Comparison of ENCODE assay signal across 8 mouse cellular contexts in the genomic region with DNA sequence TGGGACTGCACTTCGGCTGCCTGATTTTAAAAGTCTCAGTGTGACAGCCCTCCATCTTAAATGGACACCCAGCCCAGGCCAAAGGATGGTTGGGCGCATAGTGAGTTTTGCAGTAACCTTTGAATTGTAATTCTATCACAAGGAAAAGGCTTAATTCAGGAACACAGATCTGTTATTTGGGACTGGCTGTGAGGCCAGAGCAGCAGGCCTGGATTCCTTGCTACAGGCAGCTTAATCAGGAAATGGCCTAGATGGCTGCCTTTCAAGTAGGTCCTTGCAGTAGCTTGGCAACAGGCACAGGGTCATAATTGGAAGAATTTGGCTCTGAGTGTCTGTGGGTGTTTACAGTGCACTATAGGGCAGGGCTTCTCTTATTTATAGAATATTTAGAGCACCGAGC. TPM values are rescaled to one million over a fixed set of nuclear protein-coding genes. Genes with fewer than 3 reads are reported as not detected.
DNase-seq lines count a peak whose midpoint lies in the region; ATAC-seq and TF ChIP-seq lines count a peak whose summit lies in the region.

No protein-coding gene starts in this region.

- H3K9ac ChIP-seq in liver, embryonic 11.5 days (ENCODE audit: low read depth, low read length): no peak overlapping the region

- 83% methylated on average over 3 of the region's 3 CpGs for WGBS in thymus, adult 2 months
- 76% methylated on average over 3 of the region's 3 CpGs for WGBS in liver, embryonic 11.5 days

- TF ChIP-seq POLR2A in thymus, adult 2 months (IDR thresholded peaks at IDR 0.05; ENCODE audit: control insufficient read depth, extremely low read depth, insufficient read depth, low read length, poor library complexity): no peak

- peaks cover 3% of the 10 kb centered on the region for H3K4me1 ChIP-seq in thymus, adult 2 months (replicated peaks; ENCODE audit: control insufficient read depth, insufficient read depth, low read length)
- H3K4me1 ChIP-seq in liver, embryonic 11.5 days (replicated peaks; ENCODE audit: control insufficient read depth, insufficient read depth, low read length): no peaks in the 10 kb centered on the region

- no peaks in the 10 kb centered on the region for H3K27me3 ChIP-seq in thymus, adult 2 months (ENCODE audit: control insufficient read depth, insufficient read depth, low read length)
- no peaks in the 10 kb centered on the region for H3K27me3 ChIP-seq in liver, embryonic 11.5 days (replicated peaks; ENCODE audit: control insufficient read depth, insufficient read depth, low read length)

- ATAC-seq in liver, embryonic 11.5 days (replicated peaks; ENCODE audit: low FRiP score): no peak
- no peak for ATAC-seq in monocyte, adult 5-6 weeks (replicated peaks; ENCODE audit: insufficient number of reproducible peaks, low FRiP score, low TSS enrichment, poor library complexity, severe bottlenecking)

- no peak for TF ChIP-seq CTCF in thymus, adult 2 months (IDR thresholded peaks at IDR 0.05; ENCODE audit: borderline replicate concordance, control insufficient read depth, extremely low read depth, insufficient read depth, low read length, poor library complexity)

- H3K9me3 ChIP-seq in liver, embryonic 11.5 days (ENCODE audit: control insufficient read depth, low read length): no peaks in the 10 kb centered on the region

- peak; percentile 33 for DNase-seq in ovary, adult 18-20 months (ENCODE audit: low spot score)
- no peak for DNase-seq in ovary, postnatal 36 days (ENCODE audit: low spot score)
- DNase-seq in cerebellum, postnatal 25 days: peak; percentile 66 to 81
- peak; percentile 54 for DNase-seq in heart, postnatal 4 days
- peak; percentile 57 for DNase-seq in lung, postnatal 14 days
- DNase-seq in thymus, adult 2 months: no peak
- no peak for DNase-seq in liver, embryonic 11.5 days (ENCODE audit: low spot score)

- no peak overlapping the region for H3K27ac ChIP-seq in thymus, adult 2 months (ENCODE audit: control insufficient read depth, insufficient read depth, low read length)
- no peak overlapping the region for H3K27ac ChIP-seq in liver, embryonic 11.5 days (ENCODE audit: low read depth, low read length)

- H3K4me3 ChIP-seq in thymus, adult 2 months (ENCODE audit: control insufficient read depth, insufficient read depth, low read length): no peak overlapping the region
- no peak overlapping the region for H3K4me3 ChIP-seq in liver, embryonic 11.5 days (ENCODE audit: low read depth, low read length)

- no peaks in the 10 kb centered on the region for H3K36me3 ChIP-seq in thymus, adult 2 months (ENCODE audit: control insufficient read depth, insufficient read depth, low read length)
- H3K36me3 ChIP-seq in liver, embryonic 11.5 days (ENCODE audit: control insufficient read depth, insufficient read depth, low read length): no peaks in the 10 kb centered on the region

- no peak overlapping the region for H3K4me2 ChIP-seq in liver, embryonic 11.5 days

RNA-seq across cellular contexts. Expression of a gene that starts 43.7 kb away (rescaled TPM):
- total RNA-seq in heart, postnatal 4 days (2021): 10 to 100 TPM in 1 of 2 experiments, 1 to 10 TPM in 1; 9.6 to 10.0 TPM
- polyA plus RNA-seq in thymus, adult 2 months (2012; rRNA removed): 39.3 and 43.9 TPM in 2 replicates
- 8.4 and 9.5 TPM in 2 replicates for polyA plus RNA-seq in liver, embryonic 11.5 days (2014; fragmentation: Nextera tagmentation; extraction: Ambion mirVana)
- total RNA-seq in monocyte, adult 5-6 weeks (2017): 15.8 to 26.0 TPM (median 17.3 TPM) in 3 replicates

Comparison
In these comparisons a context has a peak if more than half of its experiments do, and no peak if none do; other contexts are left out.
1. DNase-seq: peak in ovary, adult 18-20 months (single experiment), cerebellum, postnatal 25 days (2 of 2), heart, postnatal 4 days (single experiment) and lung, postnatal 14 days (single experiment); none in ovary, postnatal 36 days (single experiment), thymus, adult 2 months (single experiment) and liver, embryonic 11.5 days (single experiment).